28 mouse cellular contexts compared by ENCODE assay signal in the genomic region with DNA sequence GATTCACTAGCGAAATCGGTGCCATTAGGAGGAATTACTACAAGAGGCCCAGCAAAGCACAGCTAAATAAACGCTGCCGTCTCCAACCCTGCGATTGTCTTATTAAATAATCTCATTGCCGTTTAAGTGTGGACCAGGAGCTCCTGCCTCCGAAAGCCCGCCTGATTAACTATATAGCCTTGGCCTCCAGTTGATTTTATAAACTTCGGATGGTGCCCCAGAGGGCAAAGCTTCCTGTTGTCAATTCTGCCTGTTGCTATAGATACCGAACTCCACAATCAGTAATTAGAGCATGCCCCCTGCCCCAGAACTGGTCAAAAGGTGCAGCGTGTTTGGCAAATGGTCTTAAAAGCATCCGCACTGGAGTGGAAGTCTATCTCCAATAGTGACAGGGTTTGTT.
DNase-seq lines count a peak whose midpoint lies in the region; ATAC-seq and TF ChIP-seq lines count a peak whose summit lies in the region.
"Had no signal": no experiment of that assay in that cellular context is flagged by ENCODE, and none has a peak within 500 bp of the region (broad histone marks: within the 10 kb centered on the region; RNA-seq: fewer than 3 reads in every experiment).

No protein-coding gene starts in this region.

- H3K27ac ChIP-seq in embryonic facial prominence, embryonic 11.5 days (replicated peaks; ENCODE audit: low read depth, low read length), result no peak overlapping the region
- H3K27ac ChIP-seq in lung, postnatal 0 days (ENCODE audit: low read length), result no peak overlapping the region
- H3K27ac ChIP-seq: heart, embryonic 10.5 days; heart, embryonic 15.5 days; hindbrain, embryonic 13.5 days; kidney, embryonic 15.5 days; left cerebral cortex, adult 2 months; limb, embryonic 12.5 days; liver, embryonic 15.5 days; lung, embryonic 15.5 days; stomach, postnatal 0 days had no signal

- no peaks in the 10 kb centered on the region for H3K4me1 ChIP-seq in embryonic facial prominence, embryonic 11.5 days (ENCODE audit: control insufficient read depth, insufficient read depth, low read length)
- no peaks in the 10 kb centered on the region for H3K4me1 ChIP-seq in lung, postnatal 0 days (ENCODE audit: insufficient read depth, low read depth, low read length)
- H3K4me1 ChIP-seq: heart, embryonic 10.5 days; heart, embryonic 15.5 days; liver, embryonic 15.5 days had no signal

- H3K9ac ChIP-seq in embryonic facial prominence, embryonic 11.5 days (replicated peaks; ENCODE audit: low read length), result no peak overlapping the region
- H3K9ac ChIP-seq in lung, postnatal 0 days (replicated peaks; ENCODE audit: low read depth), result no peak overlapping the region
- H3K9ac ChIP-seq: heart, embryonic 15.5 days; hindbrain, embryonic 13.5 days; kidney, embryonic 15.5 days; limb, embryonic 12.5 days; liver, embryonic 15.5 days; lung, embryonic 15.5 days had no signal

- no peaks in the 10 kb centered on the region for H3K36me3 ChIP-seq in embryonic facial prominence, embryonic 11.5 days (replicated peaks; ENCODE audit: control insufficient read depth, insufficient read depth, low read depth, low read length)
- H3K36me3 ChIP-seq in lung, postnatal 0 days (ENCODE audit: insufficient read depth, low read length), result no peaks in the 10 kb centered on the region
- H3K36me3 ChIP-seq: heart, embryonic 10.5 days; heart, embryonic 15.5 days; hindbrain, embryonic 13.5 days; kidney, embryonic 15.5 days; limb, embryonic 12.5 days; liver, embryonic 15.5 days; lung, embryonic 15.5 days had no signal

- no peak for TF ChIP-seq CTCF in lung, postnatal 0 days (IDR thresholded peaks at IDR 0.05)

- DNase-seq in heart, adult 11 months, result peak; percentile 77
- DNase-seq in heart, adult 9 months (ENCODE audit: low spot score in 2 of 2), result no peak
- peak; percentile 45 for DNase-seq in embryo, embryonic 10.5 days (ENCODE audit: low spot score)
- DNase-seq in embryonic facial prominence, embryonic 11.5 days (ENCODE audit: low spot score), result peak; percentile 24
- DNase-seq in forelimb bud, embryonic 11.5 days (ENCODE audit: low read depth, low spot score), result peak; percentile 51
- no peak for DNase-seq in adipocyte (ENCODE audit: low spot score)
- no peak for DNase-seq in lung, postnatal 0 days (ENCODE audit: low spot score)
- DNase-seq: adrenal gland, postnatal 25 days; cerebellum, adult 18-20 months; cerebellum, postnatal 14 days; gastrocnemius, postnatal 10 days; kidney, postnatal 25 days; lung, postnatal 36 days; right cerebral cortex, postnatal 4 days; thymus, adult 18-20 months; thymus, postnatal 25 days had no signal

- 28% methylated on average over 12 of the region's 12 CpGs for WGBS in embryonic facial prominence, embryonic 11.5 days
- 72% methylated on average over 12 of the region's 12 CpGs for WGBS in lung, postnatal 0 days

- no peak for TF ChIP-seq EP300 in lung, postnatal 0 days (IDR thresholded peaks at IDR 0.05)

- no peak overlapping the region for H3K4me2 ChIP-seq in embryonic facial prominence, embryonic 11.5 days (ENCODE audit: low read depth, low read length)
- H3K4me2 ChIP-seq in lung, postnatal 0 days (replicated peaks; ENCODE audit: low read depth, low read length), result no peak overlapping the region
- H3K4me2 ChIP-seq: heart, embryonic 15.5 days; hindbrain, embryonic 13.5 days; kidney, embryonic 15.5 days; limb, embryonic 12.5 days; liver, embryonic 15.5 days; lung, embryonic 15.5 days; midbrain, embryonic 11.5 days had no signal

- no peaks in the 10 kb centered on the region for H3K9me3 ChIP-seq in embryonic facial prominence, embryonic 11.5 days (replicated peaks; ENCODE audit: control insufficient read depth, low read length)
- H3K9me3 ChIP-seq in lung, postnatal 0 days (ENCODE audit: low read length), result no peaks in the 10 kb centered on the region
- H3K9me3 ChIP-seq: heart, embryonic 10.5 days; heart, embryonic 15.5 days; hindbrain, embryonic 13.5 days; kidney, embryonic 15.5 days; liver, embryonic 15.5 days; lung, embryonic 15.5 days had no signal

- no peaks in the 10 kb centered on the region for H3K27me3 ChIP-seq in embryonic facial prominence, embryonic 11.5 days (ENCODE audit: control insufficient read depth, insufficient read depth, low read length)
- no peaks in the 10 kb centered on the region for H3K27me3 ChIP-seq in lung, postnatal 0 days (replicated peaks; ENCODE audit: insufficient read depth, low read length)
- H3K27me3 ChIP-seq: heart, embryonic 15.5 days; liver, embryonic 15.5 days; lung, embryonic 15.5 days had no signal

- H3K4me3 ChIP-seq in embryonic facial prominence, embryonic 11.5 days (ENCODE audit: low read depth, low read length), result no peak overlapping the region
- H3K4me3 ChIP-seq in lung, postnatal 0 days (ENCODE audit: low read depth, low read length), result no peak overlapping the region
- H3K4me3 ChIP-seq: heart, embryonic 10.5 days; heart, embryonic 15.5 days; hindbrain, embryonic 13.5 days; kidney, embryonic 15.5 days; left cerebral cortex, adult 2 months; limb, embryonic 12.5 days; liver, embryonic 15.5 days; lung, embryonic 15.5 days had no signal

- no peak for ATAC-seq in embryonic facial prominence, embryonic 11.5 days (replicated peaks; ENCODE audit: insufficient number of reproducible peaks, low FRiP score, low TSS enrichment, low read depth)
- ATAC-seq in lung, postnatal 0 days, result no peak
- ATAC-seq: CD4-positive, CD25-positive, alpha-beta regulatory T cell, adult 4 months; intestine, postnatal 0 days had no signal

Comparison
In these comparisons a context has a peak if more than half of its experiments do, and no peak if none do; other contexts are left out.
1. DNase-seq: peak in heart, adult 11 months (single experiment), embryo, embryonic 10.5 days (single experiment), embryonic facial prominence, embryonic 11.5 days (single experiment) and forelimb bud, embryonic 11.5 days (single experiment); none in heart, adult 9 months (0 of 2), adipocyte (single experiment) and lung, postnatal 0 days (single experiment).